Mouse (Mus musculus): ENCODE results near the gene Ahctf1.

DNA sequence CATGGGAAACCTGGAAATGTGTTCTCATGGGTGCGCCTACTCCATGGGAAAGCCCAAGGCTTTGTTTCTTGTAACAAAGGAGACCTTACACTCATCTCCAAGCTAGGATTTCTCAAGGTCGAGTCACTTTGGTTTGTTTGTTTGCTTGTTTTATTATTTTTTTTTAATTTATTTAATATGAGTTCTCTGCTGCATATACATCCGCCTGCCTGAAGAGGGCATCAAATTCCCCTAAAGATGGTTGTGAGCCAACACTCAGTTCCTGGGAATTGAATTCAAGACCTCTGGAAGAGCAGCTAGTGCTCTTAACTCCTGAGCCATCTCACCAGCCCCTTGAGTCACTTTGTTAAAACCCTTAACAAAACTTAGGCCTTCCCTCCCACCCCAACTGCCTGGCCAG lies 90.1 kb downstream of the Ahctf1 start:
- no peak for TF ChIP-seq CTCF (IDR thresholded peaks at IDR 0.05; ENCODE audit: extremely low read depth, insufficient read length, insufficient replicate concordance, low read depth, low read length)
- no peak for TF ChIP-seq POLR2A (IDR thresholded peaks at IDR 0.05; ENCODE audit: low read depth, low read length)
